In genomic region chr4:89272961-89273540, GRCm38 (mm10) we compare ENCODE assay signal across 21 mouse cellular contexts. TPM values are rescaled to one million over a fixed set of nuclear protein-coding genes. Genes with fewer than 3 reads are reported as not detected.
DNase-seq lines count a peak whose midpoint lies in the region; ATAC-seq lines count a peak whose summit lies in the region.
"Had no signal": no experiment of that assay in that cellular context is flagged by ENCODE, and none has a peak within 500 bp of the region (broad histone marks: within the 10 kb centered on the region; RNA-seq: fewer than 3 reads in every experiment).

No protein-coding gene starts in this region.

- H3K4me3 ChIP-seq in forebrain, embryonic 10.5 days = peak overlapping the region; percentile 7; the same call in 1 of the 2 replicates
- H3K4me3 ChIP-seq in forebrain, embryonic 16.5 days (replicated peaks; ENCODE audit: low read length) = no peak overlapping the region
- no peak overlapping the region for H3K4me3 ChIP-seq in midbrain, embryonic 10.5 days
- no peak overlapping the region for H3K4me3 ChIP-seq in midbrain, embryonic 15.5 days
- no peak overlapping the region for H3K4me3 ChIP-seq in limb, embryonic 11.5 days (ENCODE audit: low read depth, low read length)
- H3K4me3 ChIP-seq: embryonic facial prominence, embryonic 12.5 days; lung, embryonic 15.5 days had no signal

- ATAC-seq in forebrain, embryonic 16.5 days = no peak
- ATAC-seq in midbrain, embryonic 15.5 days (replicated peaks) = no peak; the same call in 1 of the 2 replicates
- no peak for ATAC-seq in limb, embryonic 11.5 days (ENCODE audit: insufficient number of reproducible peaks, low FRiP score, low TSS enrichment, low read depth)

- 0% methylated on average over 20 of the region's 20 CpGs for WGBS in forebrain, embryonic 10.5 days
- WGBS in forebrain, embryonic 16.5 days = under 1% methylated on average over 20 of the region's 20 CpGs
- under 1% methylated on average over 19 of the region's 20 CpGs for WGBS in midbrain, embryonic 10.5 days
- 1% methylated on average over 20 of the region's 20 CpGs for WGBS in midbrain, embryonic 15.5 days
- under 1% methylated on average over 20 of the region's 20 CpGs for WGBS in limb, embryonic 11.5 days

- no peak overlapping the region for H3K4me2 ChIP-seq in forebrain, embryonic 16.5 days (ENCODE audit: low read length)
- H3K4me2 ChIP-seq in midbrain, embryonic 15.5 days = no peak overlapping the region
- no peak overlapping the region for H3K4me2 ChIP-seq in limb, embryonic 11.5 days (ENCODE audit: low read depth, severe bottlenecking)
- H3K4me2 ChIP-seq: embryonic facial prominence, embryonic 12.5 days; hindbrain, embryonic 14.5 days; liver, embryonic 11.5 days; lung, embryonic 15.5 days had no signal

- no peaks in the 10 kb centered on the region for H3K9me3 ChIP-seq in forebrain, embryonic 10.5 days
- H3K9me3 ChIP-seq in forebrain, embryonic 16.5 days (ENCODE audit: control insufficient read depth, low read length) = no peaks in the 10 kb centered on the region
- no peaks in the 10 kb centered on the region for H3K9me3 ChIP-seq in midbrain, embryonic 10.5 days (replicated peaks)
- H3K9me3 ChIP-seq in midbrain, embryonic 15.5 days = no peaks in the 10 kb centered on the region
- H3K9me3 ChIP-seq in limb, embryonic 11.5 days (ENCODE audit: control insufficient read depth, low read length) = no peaks in the 10 kb centered on the region
- H3K9me3 ChIP-seq: embryonic facial prominence, embryonic 12.5 days; lung, embryonic 15.5 days had no signal

- H3K36me3 ChIP-seq in forebrain, embryonic 10.5 days (replicated peaks) = no peaks in the 10 kb centered on the region
- no peaks in the 10 kb centered on the region for H3K36me3 ChIP-seq in forebrain, embryonic 16.5 days (ENCODE audit: control insufficient read depth, insufficient read depth)
- H3K36me3 ChIP-seq in midbrain, embryonic 10.5 days = no peaks in the 10 kb centered on the region
- H3K36me3 ChIP-seq in midbrain, embryonic 15.5 days (replicated peaks) = no peaks in the 10 kb centered on the region
- H3K36me3 ChIP-seq in limb, embryonic 11.5 days (ENCODE audit: control insufficient read depth, insufficient read depth, low read length) = no peaks in the 10 kb centered on the region
- H3K36me3 ChIP-seq: embryonic facial prominence, embryonic 12.5 days; lung, embryonic 15.5 days had no signal

- peaks cover 10% of the 10 kb centered on the region for H3K4me1 ChIP-seq in forebrain, embryonic 10.5 days
- H3K4me1 ChIP-seq in forebrain, embryonic 16.5 days (replicated peaks; ENCODE audit: control insufficient read depth, insufficient read depth, low read length) = no peaks in the 10 kb centered on the region; the same call in 1 of the 2 replicates
- peaks cover 9% of the 10 kb centered on the region; the same call in 1 of the 2 replicates for H3K4me1 ChIP-seq in midbrain, embryonic 10.5 days
- H3K4me1 ChIP-seq in midbrain, embryonic 15.5 days = no peaks in the 10 kb centered on the region
- H3K4me1 ChIP-seq in limb, embryonic 11.5 days (ENCODE audit: control insufficient read depth, insufficient read depth, low read length) = no peaks in the 10 kb centered on the region
- H3K4me1 ChIP-seq: embryonic facial prominence, embryonic 12.5 days; lung, embryonic 15.5 days had no signal

- no peak overlapping the region for H3K9ac ChIP-seq in forebrain, embryonic 16.5 days (replicated peaks; ENCODE audit: low read depth, low read length)
- no peak overlapping the region for H3K9ac ChIP-seq in midbrain, embryonic 15.5 days
- no peak overlapping the region for H3K9ac ChIP-seq in limb, embryonic 11.5 days (ENCODE audit: low read length)
- H3K9ac ChIP-seq: embryonic facial prominence, embryonic 12.5 days; hindbrain, embryonic 14.5 days; lung, embryonic 15.5 days had no signal

- H3K27ac ChIP-seq in forebrain, embryonic 10.5 days = no peak overlapping the region
- H3K27ac ChIP-seq in forebrain, embryonic 16.5 days (ENCODE audit: low read length) = no peak overlapping the region
- H3K27ac ChIP-seq in midbrain, embryonic 10.5 days (replicated peaks) = no peak overlapping the region
- H3K27ac ChIP-seq in midbrain, embryonic 15.5 days = no peak overlapping the region
- no peak overlapping the region for H3K27ac ChIP-seq in limb, embryonic 11.5 days (replicated peaks; ENCODE audit: low read depth, low read length)
- H3K27ac ChIP-seq: embryonic facial prominence, embryonic 12.5 days; hindbrain, embryonic 14.5 days; lung, embryonic 15.5 days had no signal

- no peak for DNase-seq in forebrain, embryonic 10.5 days (ENCODE audit: extremely low spot score, low spot score)
- peak; percentile 48 for DNase-seq in midbrain, embryonic 10.5 days (ENCODE audit: low spot score)
- DNase-seq in ES-CJ7 (ENCODE audit: low read depth, low spot score) = peak; percentile 34
- peak; percentile 45 for DNase-seq in limb, embryonic 11.5 days (ENCODE audit: low spot score)
- no peak for DNase-seq in ovary, postnatal 36 days (ENCODE audit: low spot score)
- no peak for DNase-seq in adrenal gland, postnatal 4 days (ENCODE audit: low spot score in 2 of 2)
- DNase-seq: adrenal gland, postnatal 10 days; cerebellum, adult 9-10 months; kidney, adult 2 months; kidney, postnatal 36 days; thymus, adult 18-20 months had no signal

- H3K27me3 ChIP-seq in forebrain, embryonic 10.5 days (ENCODE audit: poor library complexity, severe bottlenecking) = peaks cover 99% of the 10 kb centered on the region
- peaks cover 74% of the 10 kb centered on the region for H3K27me3 ChIP-seq in forebrain, embryonic 16.5 days (replicated peaks; ENCODE audit: control insufficient read depth, insufficient read depth, low read length)
- H3K27me3 ChIP-seq in midbrain, embryonic 10.5 days (ENCODE audit: low read depth, poor library complexity, severe bottlenecking) = peaks cover 99% of the 10 kb centered on the region
- peaks cover 80% of the 10 kb centered on the region for H3K27me3 ChIP-seq in midbrain, embryonic 15.5 days (replicated peaks)
- H3K27me3 ChIP-seq in limb, embryonic 11.5 days (ENCODE audit: control insufficient read depth, insufficient read depth, low read length) = peaks cover 64% of the 10 kb centered on the region

RNA-seq across cellular contexts. Expression of gene Cdkn2a, which starts 21.4 kb away (rescaled TPM):
- polyA plus RNA-seq in forebrain, embryonic 10.5 days (2016; fragmentation: Nextera tagmentation; extraction: Ambion mirVana) = not detected in 2 replicates
- polyA plus RNA-seq in forebrain, embryonic 16.5 days (2015; fragmentation: Nextera tagmentation; extraction: Ambion mirVana) = not detected in 2 replicates
- not detected in 2 replicates for polyA plus RNA-seq in midbrain, embryonic 10.5 days (2016; fragmentation: Nextera tagmentation; extraction: Ambion mirVana)
- polyA plus RNA-seq in midbrain, embryonic 15.5 days (2015; fragmentation: Nextera tagmentation; extraction: Ambion mirVana) = not detected in 2 replicates
- polyA plus RNA-seq in limb, embryonic 11.5 days (2014; fragmentation: Nextera tagmentation; extraction: Ambion mirVana) = not detected in 2 replicates
- total RNA-seq in adrenal gland, postnatal 4 days (2021) = 1 to 10 TPM in 1 of 2 experiments, under 1 TPM in 1; 0.67 to 1.2 TPM
- total RNA-seq: granulocyte monocyte progenitor cell, adult 5-6 weeks; left cerebral cortex, postnatal 25 days had no signal
- polyA plus RNA-seq: embryonic facial prominence, embryonic 12.5 days; heart, embryonic 16.5 days; hindbrain, embryonic 14.5 days; liver, embryonic 11.5 days; lung, embryonic 15.5 days; neural tube, embryonic 14.5 days had no signal

RNA-seq across cellular contexts. Expression of gene Cdkn2b, which starts 37.8 kb away (rescaled TPM):
- 0.10 and 0.15 TPM in 2 replicates for polyA plus RNA-seq in forebrain, embryonic 10.5 days (2016; fragmentation: Nextera tagmentation; extraction: Ambion mirVana)
- 0.46 and 0.54 TPM in 2 replicates for polyA plus RNA-seq in forebrain, embryonic 16.5 days (2015; fragmentation: Nextera tagmentation; extraction: Ambion mirVana)
- polyA plus RNA-seq in midbrain, embryonic 10.5 days (2016; fragmentation: Nextera tagmentation; extraction: Ambion mirVana) = 0.09 and 0.19 TPM in 2 replicates
- 0.71 and 1.1 TPM in 2 replicates for polyA plus RNA-seq in midbrain, embryonic 15.5 days (2015; fragmentation: Nextera tagmentation; extraction: Ambion mirVana)
- polyA plus RNA-seq in limb, embryonic 11.5 days (2014; fragmentation: Nextera tagmentation; extraction: Ambion mirVana) = 0.65 and 1.2 TPM in 2 replicates
- total RNA-seq in adrenal gland, postnatal 4 days (2021) = 1 to 10 TPM in 1 of 2 experiments, under 1 TPM in 1; 0.82 to 1.5 TPM
- total RNA-seq: granulocyte monocyte progenitor cell, adult 5-6 weeks had no signal

Comparison
In these comparisons a context has a peak if more than half of its experiments do, and no peak if none do; other contexts are left out.
1. DNase-seq: peak in midbrain, embryonic 10.5 days (single experiment), ES-CJ7 (single experiment) and limb, embryonic 11.5 days (single experiment); none in forebrain, embryonic 10.5 days (single experiment), ovary, postnatal 36 days (single experiment) and adrenal gland, postnatal 4 days (0 of 2).